Mouse (Mus musculus): ENCODE results near the gene Lrrc19. TPM values are rescaled to one million over a fixed set of nuclear protein-coding genes. Genes with fewer than 3 reads are reported as not detected.

Gene Lrrc19
- not detected in 2 replicates for polyA plus RNA-seq (2012)

DNA sequence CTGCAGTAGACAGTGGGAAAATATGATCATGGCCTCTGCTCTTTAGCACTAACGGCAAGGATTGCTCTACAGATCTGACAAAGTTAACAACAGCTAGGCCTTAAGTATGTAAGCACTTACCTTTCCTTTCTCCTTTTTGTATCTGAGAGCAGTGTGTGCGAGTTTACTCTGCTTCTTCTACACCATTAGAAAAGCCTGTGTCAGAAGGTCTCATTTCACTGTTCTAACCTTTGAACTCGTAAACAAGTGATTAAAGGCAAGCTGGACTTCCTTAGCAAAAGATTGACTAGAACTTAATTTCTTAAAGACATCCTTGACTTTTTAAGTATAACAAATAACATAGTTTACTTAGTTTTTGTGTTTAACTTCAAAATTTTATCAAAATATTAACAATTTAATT, at the start of gene Lrrc19:
Gene Lrrc19, minus strand, starts transcription at position 225 of the 400 bp plus-strand sequence.

DNA sequence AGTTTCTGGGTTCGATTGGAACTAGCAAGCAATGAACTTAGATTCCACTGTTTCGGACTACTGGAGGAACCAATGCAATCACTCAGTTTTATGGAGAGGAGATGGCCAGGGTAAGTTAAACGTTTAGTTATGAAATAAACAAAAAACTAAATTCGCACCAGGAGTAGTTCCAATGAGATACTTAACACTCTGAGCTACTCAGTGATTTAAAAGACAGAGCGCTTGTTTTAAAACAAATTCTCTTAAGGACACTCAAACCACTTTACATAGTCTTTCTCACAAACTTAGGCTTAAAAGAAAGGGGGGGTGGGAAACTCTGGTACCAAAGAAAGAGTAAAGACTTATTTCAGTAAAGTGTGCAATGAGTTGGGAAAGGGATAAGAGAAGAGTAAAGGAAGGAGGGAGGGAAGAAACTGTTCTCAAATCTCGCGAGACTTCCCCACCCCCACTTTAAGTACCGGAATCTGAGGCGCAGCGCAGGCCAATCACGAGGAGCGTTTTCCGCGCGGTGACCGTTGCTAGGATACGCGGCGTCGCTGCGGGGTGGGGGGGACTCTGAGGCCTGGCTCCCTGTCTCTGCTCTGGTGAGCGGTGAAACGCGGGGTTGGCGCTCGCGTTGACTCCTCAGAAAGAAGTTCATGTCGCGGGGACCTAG, 35.8 kb downstream of the Lrrc19 start, which contains the start of gene Ift74:
Gene Ift74, plus strand, starts transcription at position 520 of the 655 bp plus-strand sequence.

GRCm38 (mm10) chr4:94603031-94603629, 46.8 kb downstream of the Lrrc19 start, which contains the start of gene Plaa:
TSS of gene Plaa (minus strand) at chr4:94603244.

Other genes with a start within 250 kb of the Lrrc19 start
- not detected in 2 replicates for gene Gm10306, start 93.6 kb downstream of the Lrrc19 start, polyA plus RNA-seq (2012)
- 2.8 and 3.5 TPM in 2 replicates for gene Caap1, start 93.3 kb downstream of the Lrrc19 start, polyA plus RNA-seq (2012)
- gene Plaa, start 46.9 kb downstream of the Lrrc19 start, polyA plus RNA-seq (2012), result 40.9 and 54.4 TPM in 2 replicates
- 1.8 and 1.9 TPM in 2 replicates for gene Ift74, start 35.7 kb downstream of the Lrrc19 start, polyA plus RNA-seq (2012)
- gene Tek, start 89.1 kb upstream of the Lrrc19 start, polyA plus RNA-seq (2012), result 0.74 and 0.96 TPM in 2 replicates